In genomic region chr13:23747081-23747891, GRCm38 (mm10) we compare ENCODE assay signal across 8 mouse cellular contexts. TPM values are rescaled to one million over a fixed set of nuclear protein-coding genes. Genes with fewer than 3 reads are reported as not detected.
DNase-seq lines count a peak whose midpoint lies in the region; ATAC-seq and TF ChIP-seq lines count a peak whose summit lies in the region.

No protein-coding gene starts in this region.

- peak overlapping the region; percentile 37; the same call in 1 of the 2 replicates for H3K9ac ChIP-seq in liver, adult 2 months (ENCODE audit: low read depth, low read length)
- H3K9ac ChIP-seq in stomach, embryonic 15.5 days: no peak overlapping the region

- peak overlapping the region; percentile 55 for H3K4me3 ChIP-seq in E14TG2a.4 (replicated peaks; ENCODE audit: low read length)
- peak overlapping the region; percentile 4; the same call in 1 of the 2 replicates for H3K4me3 ChIP-seq in liver, adult 2 months (ENCODE audit: insufficient read depth, low read depth, low read length)
- peak overlapping the region; percentile 33 for H3K4me3 ChIP-seq in stomach, embryonic 15.5 days (replicated peaks)

- peak; percentile 31 for DNase-seq in CD4-positive, CD25-positive, alpha-beta regulatory T cell, adult 2 months (ENCODE audit: low read depth, low spot score)
- no peak for DNase-seq in liver, adult 2 months (ENCODE audit: extremely low read depth, low read depth, low spot score)
- DNase-seq in ovary, postnatal 36 days (ENCODE audit: low spot score): no peak
- no peak for DNase-seq in frontal cortex, adult 2 months (ENCODE audit: extremely low spot score in 1 of 2, low spot score in 1 of 2)

- no peaks in the 10 kb centered on the region for H3K27me3 ChIP-seq in E14TG2a.4 (ENCODE audit: insufficient read depth, low read length)
- no peaks in the 10 kb centered on the region for H3K27me3 ChIP-seq in liver, adult 2 months (ENCODE audit: control insufficient read depth, insufficient read depth, low read length)
- H3K27me3 ChIP-seq in stomach, embryonic 15.5 days (replicated peaks): no peaks in the 10 kb centered on the region

- no peaks in the 10 kb centered on the region for H3K36me3 ChIP-seq in E14TG2a.4 (ENCODE audit: insufficient read depth, low read length)
- no peaks in the 10 kb centered on the region for H3K36me3 ChIP-seq in liver, adult 2 months (ENCODE audit: control insufficient read depth, insufficient read depth, low read length)
- H3K36me3 ChIP-seq in stomach, embryonic 15.5 days: no peaks in the 10 kb centered on the region

- TF ChIP-seq CTCF in E14TG2a.4 (conservative IDR thresholded peaks at IDR 0.05; ENCODE audit: low read length): no peak
- TF ChIP-seq CTCF in liver, adult 2 months (IDR thresholded peaks at IDR 0.05; ENCODE audit: low read depth, low read length): no peak

- no peaks in the 10 kb centered on the region for H3K9me3 ChIP-seq in E14TG2a.4 (ENCODE audit: low read length)
- no peaks in the 10 kb centered on the region for H3K9me3 ChIP-seq in stomach, embryonic 15.5 days

- peak overlapping the region; percentile 62 for H3K4me2 ChIP-seq in stomach, embryonic 15.5 days

- peak overlapping the region; percentile 12; the same call in 1 of the 2 replicates for H3K27ac ChIP-seq in liver, adult 2 months (replicated peaks; ENCODE audit: insufficient read depth, low read depth, low read length)
- H3K27ac ChIP-seq in stomach, embryonic 15.5 days: peak overlapping the region; percentile 100

- peaks cover 47% of the 10 kb centered on the region for H3K4me1 ChIP-seq in E14TG2a.4 (replicated peaks; ENCODE audit: low read depth, low read length)
- peaks cover 12% of the 10 kb centered on the region for H3K4me1 ChIP-seq in liver, adult 2 months (ENCODE audit: control insufficient read depth, insufficient read depth, low read length)
- peaks cover 9% of the 10 kb centered on the region; the same call in 1 of the 2 replicates for H3K4me1 ChIP-seq in stomach, embryonic 15.5 days

- WGBS in liver, adult 2 months: 11% methylated on average over 13 of the region's 13 CpGs
- 2% methylated on average over 13 of the region's 13 CpGs for WGBS in stomach, embryonic 15.5 days

- no peaks in the 10 kb centered on the region for H3K79me2 ChIP-seq in liver, adult 2 months (ENCODE audit: control insufficient read depth, insufficient read depth, low read length)

- no peak for ATAC-seq in CD4-positive, CD25-positive, alpha-beta regulatory T cell, adult 4 months
- peak; percentile 6; the same call in 1 of the 2 replicates for ATAC-seq in erythroid progenitor cell, adult 5-6 weeks (replicated peaks; ENCODE audit: low FRiP score, poor library complexity, severe bottlenecking)
- peak; percentile 0; the same call in 1 of the 2 replicates for ATAC-seq in stomach, embryonic 15.5 days (ENCODE audit: insufficient read depth, low FRiP score, low read depth)

- TF ChIP-seq POLR2A in liver, adult 2 months (IDR thresholded peaks at IDR 0.05; ENCODE audit: extremely low read depth, insufficient read depth, low read length): no peak

RNA-seq across cellular contexts. Expression of gene Hist1h2bb, which starts 0.8 kb away (rescaled TPM):
- polyA plus RNA-seq in CD4-positive, CD25-positive, alpha-beta regulatory T cell, adult 4 months (2017; shearing (Covaris generic)): 1 to 10 TPM in 1 of 2 experiments, not detected in 1; 2.9 TPM
- 856 and 1,017 TPM in 2 replicates for total RNA-seq in erythroid progenitor cell, adult 5-6 weeks (2015; ENCODE audit: low replicate concordance)
- 7,682 and 13,399 TPM in 2 replicates for total RNA-seq in erythroid progenitor cell, adult 5-6 weeks (2017; ENCODE audit: low replicate concordance)
- 41.9 and 75.6 TPM in 2 replicates for total RNA-seq in liver, adult 2 months (2014; rRNA removed)
- polyA plus RNA-seq in liver, adult 2 months (2012; rRNA removed): 0.41 and 0.55 TPM in 2 replicates
- polyA plus RNA-seq in stomach, embryonic 15.5 days (2015; fragmentation: Nextera tagmentation; extraction: Ambion mirVana): 2.5 and 3.4 TPM in 2 replicates
- polyA plus RNA-seq in frontal cortex, adult 2 months (2012; rRNA removed): 0.74 and 1.3 TPM in 2 replicates

RNA-seq across cellular contexts. Expression of gene Hist1h3c, which starts 1.9 kb away (rescaled TPM):
- polyA plus RNA-seq in CD4-positive, CD25-positive, alpha-beta regulatory T cell, adult 4 months (2017; shearing (Covaris generic)): 1 to 10 TPM in 1 of 2 experiments, not detected in 1; 1.3 TPM
- 412 and 474 TPM in 2 replicates for total RNA-seq in erythroid progenitor cell, adult 5-6 weeks (2015; ENCODE audit: low replicate concordance)
- total RNA-seq in erythroid progenitor cell, adult 5-6 weeks (2017; ENCODE audit: low replicate concordance): 1,335 and 2,217 TPM in 2 replicates
- 8.0 and 24.1 TPM in 2 replicates for total RNA-seq in liver, adult 2 months (2014; rRNA removed)
- polyA plus RNA-seq in liver, adult 2 months (2012; rRNA removed): 0.20 and 0.27 TPM in 2 replicates
- polyA plus RNA-seq in stomach, embryonic 15.5 days (2015; fragmentation: Nextera tagmentation; extraction: Ambion mirVana): 5.5 and 5.7 TPM in 2 replicates
- 0.24 and 0.46 TPM in 2 replicates for polyA plus RNA-seq in frontal cortex, adult 2 months (2012; rRNA removed)

RNA-seq across cellular contexts. Expression of gene Hist1h2ab, which starts 3.6 kb away (rescaled TPM):
- 1 to 10 TPM; 2.8 to 8.2 TPM for polyA plus RNA-seq in CD4-positive, CD25-positive, alpha-beta regulatory T cell, adult 4 months (2017; shearing (Covaris generic))
- total RNA-seq in erythroid progenitor cell, adult 5-6 weeks (2015; ENCODE audit: low replicate concordance): 222 and 372 TPM in 2 replicates
- total RNA-seq in erythroid progenitor cell, adult 5-6 weeks (2017; ENCODE audit: low replicate concordance): 5,516 and 10,292 TPM in 2 replicates
- total RNA-seq in liver, adult 2 months (2014; rRNA removed): 19.4 and 55.8 TPM in 2 replicates
- polyA plus RNA-seq in liver, adult 2 months (2012; rRNA removed): 0.45 and 1.0 TPM in 2 replicates
- 43.8 and 63.1 TPM in 2 replicates for polyA plus RNA-seq in stomach, embryonic 15.5 days (2015; fragmentation: Nextera tagmentation; extraction: Ambion mirVana)
- polyA plus RNA-seq in frontal cortex, adult 2 months (2012; rRNA removed): 0.82 and 2.8 TPM in 2 replicates

RNA-seq across cellular contexts. Expression of gene Hist1h3b, which starts 4.8 kb away (rescaled TPM):
- not detected for polyA plus RNA-seq in CD4-positive, CD25-positive, alpha-beta regulatory T cell, adult 4 months (2017; shearing (Covaris generic))
- 1,233 and 1,450 TPM in 2 replicates for total RNA-seq in erythroid progenitor cell, adult 5-6 weeks (2015; ENCODE audit: low replicate concordance)
- 1,686 and 1,833 TPM in 2 replicates for total RNA-seq in erythroid progenitor cell, adult 5-6 weeks (2017; ENCODE audit: low replicate concordance)
- 15.2 and 31.1 TPM in 2 replicates for total RNA-seq in liver, adult 2 months (2014; rRNA removed)
- polyA plus RNA-seq in liver, adult 2 months (2012; rRNA removed): 0.23 and 0.58 TPM in 2 replicates
- 7.4 and 10.6 TPM in 2 replicates for polyA plus RNA-seq in stomach, embryonic 15.5 days (2015; fragmentation: Nextera tagmentation; extraction: Ambion mirVana)
- 0.76 and 1.1 TPM in 2 replicates for polyA plus RNA-seq in frontal cortex, adult 2 months (2012; rRNA removed)

RNA-seq across cellular contexts. Expression of gene Hist1h1c, which starts 8.7 kb away (rescaled TPM):
- polyA plus RNA-seq in CD4-positive, CD25-positive, alpha-beta regulatory T cell, adult 4 months (2017; shearing (Covaris generic)): 10 to 100 TPM in 1 of 2 experiments, 1 to 10 TPM in 1; 8.9 to 10.5 TPM
- total RNA-seq in erythroid progenitor cell, adult 5-6 weeks (2015; ENCODE audit: low replicate concordance): 527 and 533 TPM in 2 replicates
- total RNA-seq in erythroid progenitor cell, adult 5-6 weeks (2017; ENCODE audit: low replicate concordance): 3,859 and 4,708 TPM in 2 replicates
- 43.6 and 68.1 TPM in 2 replicates for total RNA-seq in liver, adult 2 months (2014; rRNA removed)
- 20.9 and 31.6 TPM in 2 replicates for polyA plus RNA-seq in liver, adult 2 months (2012; rRNA removed)
- polyA plus RNA-seq in stomach, embryonic 15.5 days (2015; fragmentation: Nextera tagmentation; extraction: Ambion mirVana): 50.6 and 54.3 TPM in 2 replicates
- 40.7 and 52.1 TPM in 2 replicates for polyA plus RNA-seq in frontal cortex, adult 2 months (2012; rRNA removed)

Comparison
In these comparisons a context has a peak if more than half of its experiments do, and no peak if none do; other contexts are left out.
1. H3K4me3 ChIP-seq: peak in every context shown above with its lines; median percentile 55 in E14TG2a.4; 33 in stomach, embryonic 15.5 days; 4 in liver, adult 2 months.